Comparison of ENCODE assay signal across 17 mouse cellular contexts in the genomic region with DNA sequence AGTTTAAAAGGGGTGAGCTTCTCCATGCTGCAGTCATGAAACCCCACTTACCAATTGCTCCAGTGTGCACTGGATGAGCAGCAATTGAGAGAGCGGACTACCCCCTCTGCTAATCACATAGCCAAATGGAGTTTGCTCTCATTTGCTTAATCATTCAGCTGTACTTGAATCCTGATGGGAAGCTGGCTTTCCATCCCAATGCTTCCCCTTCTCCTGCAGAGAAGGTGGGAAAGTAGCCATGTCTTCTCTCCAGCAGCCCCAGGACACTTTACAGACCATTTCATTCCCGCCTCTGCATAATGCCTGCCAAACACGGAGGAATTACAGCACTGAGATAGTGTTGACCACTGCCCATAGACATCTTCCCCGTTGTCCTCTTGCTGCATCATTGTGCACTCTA.
"Had no signal": no experiment of that assay in that cellular context is flagged by ENCODE, and none has a peak within 500 bp of the region (broad histone marks: within the 10 kb centered on the region; RNA-seq: fewer than 3 reads in every experiment).

No protein-coding gene starts in this region.

- H3K4me3 ChIP-seq: lung, embryonic 15.5 days; midbrain, embryonic 13.5 days; midbrain, embryonic 15.5 days; neural tube, embryonic 12.5 days; stomach, embryonic 15.5 days had no signal

- H3K9me3 ChIP-seq: lung, embryonic 15.5 days; midbrain, embryonic 13.5 days; midbrain, embryonic 15.5 days; neural tube, embryonic 12.5 days; stomach, embryonic 15.5 days had no signal

- H3K27ac ChIP-seq: lung, embryonic 15.5 days; macrophage; midbrain, embryonic 13.5 days; midbrain, embryonic 15.5 days; neural tube, embryonic 12.5 days; stomach, embryonic 15.5 days; stomach, postnatal 0 days had no signal

- ATAC-seq: liver, postnatal 0 days; lung, postnatal 0 days; midbrain, embryonic 13.5 days; midbrain, embryonic 15.5 days had no signal

- DNase-seq: liver, postnatal 0 days; lung, adult 2 months; lung, postnatal 14 days; lung, postnatal 36 days; right cerebral cortex, postnatal 14 days; thymus, adult 2 months; thymus, postnatal 25 days; thymus, postnatal 4 days had no signal

- H3K36me3 ChIP-seq: lung, embryonic 15.5 days; midbrain, embryonic 13.5 days; midbrain, embryonic 15.5 days; neural tube, embryonic 12.5 days; stomach, embryonic 15.5 days had no signal

- H3K27me3 ChIP-seq: lung, embryonic 15.5 days; midbrain, embryonic 13.5 days; midbrain, embryonic 15.5 days; neural tube, embryonic 12.5 days; stomach, embryonic 15.5 days had no signal

- H3K9ac ChIP-seq: liver, postnatal 0 days; lung, embryonic 15.5 days; midbrain, embryonic 13.5 days; midbrain, embryonic 15.5 days; neural tube, embryonic 12.5 days; stomach, embryonic 15.5 days had no signal

- H3K4me1 ChIP-seq: lung, embryonic 15.5 days; midbrain, embryonic 13.5 days; midbrain, embryonic 15.5 days; neural tube, embryonic 12.5 days; stomach, embryonic 15.5 days had no signal

- H3K4me2 ChIP-seq: lung, embryonic 15.5 days; midbrain, embryonic 11.5 days; midbrain, embryonic 13.5 days; midbrain, embryonic 15.5 days; neural tube, embryonic 12.5 days; stomach, embryonic 15.5 days had no signal
